Mouse (Mus musculus) kidney, adult 11 months (tissue): Measurements from ENCODE around the gene Tnni3k.
"Not testable (repeated sequence)": the region's sequence is repeated elsewhere in the genome, so short reads cannot be mapped to it uniquely, and the experiment has no call there.

ENCODE experiments used
- DNase-seq: peaks from one replicate; pipeline ENCODE4 v3.0.0; 2022

Gene Tnni3k

DNA sequence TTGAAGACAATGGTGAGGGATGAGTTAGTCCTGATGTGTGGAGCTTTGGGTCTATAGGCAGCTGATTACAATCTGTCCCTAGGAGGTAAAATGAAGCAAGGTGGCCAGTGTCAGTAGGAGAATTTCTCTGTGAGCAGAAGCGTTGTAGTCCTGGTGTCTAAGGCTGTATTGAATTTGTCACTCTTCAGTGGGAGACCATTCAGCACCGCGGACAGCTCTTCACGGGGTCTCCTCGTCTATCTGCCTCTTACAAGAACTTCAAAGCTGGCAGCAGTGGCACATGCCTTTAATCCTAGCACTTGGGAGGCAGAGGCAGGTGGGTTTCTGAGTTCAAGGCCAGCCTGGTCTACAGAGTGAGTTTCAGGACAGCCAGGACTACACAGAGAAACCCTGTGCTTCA is 235.5 kb downstream of the Tnni3k start:
- DNase-seq = not testable (repeated sequence)

- DNase-seq = peak; percentile 12
Observed at GRCm38 (mm10) chr3:154817732-154818131, 237.5 kb downstream of the Tnni3k start.

DNA sequence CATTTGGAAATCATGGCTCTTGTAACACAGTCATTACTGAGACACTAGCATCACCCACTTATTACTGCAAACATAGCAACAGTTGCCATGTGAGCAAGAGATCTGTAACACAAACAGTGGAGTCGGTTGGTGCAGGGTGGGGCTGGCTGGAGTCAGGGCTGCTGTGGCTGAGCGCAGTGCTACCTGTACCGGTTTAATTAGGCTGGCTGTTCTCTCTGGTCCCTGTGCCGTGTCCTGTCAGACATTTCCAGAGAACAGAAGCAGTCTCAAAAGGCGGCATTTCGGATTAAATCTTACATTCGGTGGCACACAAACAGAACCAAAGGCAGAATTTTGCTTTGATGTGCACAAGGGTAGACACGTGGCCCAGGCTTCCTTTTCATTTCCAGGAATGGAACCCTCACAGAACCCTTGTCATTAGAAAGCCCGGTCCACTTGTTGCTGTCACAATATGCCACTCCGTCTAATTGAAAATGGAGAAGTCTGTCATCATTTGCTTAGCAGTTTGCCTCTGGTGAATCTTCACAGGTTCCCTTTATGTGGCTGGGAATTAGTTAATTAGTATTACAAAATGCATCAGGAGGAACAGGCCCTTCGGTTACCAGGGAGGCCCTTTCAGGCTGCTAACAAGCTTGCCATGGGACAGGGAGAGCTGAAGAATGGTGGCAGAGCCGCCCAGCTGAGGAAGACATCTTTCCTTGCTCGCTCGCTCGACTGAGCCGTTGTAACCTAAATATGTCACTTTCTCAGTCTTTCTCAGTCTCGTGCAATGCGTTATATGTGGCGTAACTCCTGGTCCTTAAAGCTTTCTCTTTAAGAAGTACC is 238.2 kb downstream of the Tnni3k start:
- DNase-seq = no peak

GRCm38 (mm10) chr3:154816231-154816630 is 239.0 kb downstream of the Tnni3k start:
- DNase-seq = no peak

- no peak for DNase-seq
Observed at GRCm38 (mm10) chr3:154815606-154816005, 239.6 kb downstream of the Tnni3k start.

GRCm38 (mm10) chr3:154812893-154813292 is 242.3 kb downstream of the Tnni3k start:
- no peak for DNase-seq

GRCm38 (mm10) chr3:154811833-154812232 is 243.4 kb downstream of the Tnni3k start:
- no peak for DNase-seq

DNA sequence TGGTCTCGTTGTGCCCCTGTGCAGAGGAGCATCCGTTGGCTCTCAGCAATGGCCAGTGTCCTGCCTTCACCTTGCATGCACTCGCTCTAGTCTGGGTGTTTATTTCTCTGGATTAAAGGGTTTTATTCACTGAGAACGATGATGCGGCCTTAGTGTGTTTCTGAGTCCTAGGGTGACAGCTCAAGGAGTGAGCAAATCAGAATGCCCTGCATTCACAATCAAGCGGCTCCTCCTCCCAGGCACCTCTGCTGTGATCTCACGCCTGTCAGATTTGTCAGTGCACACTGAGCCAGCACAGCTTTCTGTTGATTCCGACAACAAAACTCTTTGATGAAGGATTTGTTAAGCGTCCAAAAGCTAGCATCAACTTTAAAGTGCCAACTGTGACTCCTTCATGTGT is 243.9 kb downstream of the Tnni3k start:
- DNase-seq = no peak

DNA sequence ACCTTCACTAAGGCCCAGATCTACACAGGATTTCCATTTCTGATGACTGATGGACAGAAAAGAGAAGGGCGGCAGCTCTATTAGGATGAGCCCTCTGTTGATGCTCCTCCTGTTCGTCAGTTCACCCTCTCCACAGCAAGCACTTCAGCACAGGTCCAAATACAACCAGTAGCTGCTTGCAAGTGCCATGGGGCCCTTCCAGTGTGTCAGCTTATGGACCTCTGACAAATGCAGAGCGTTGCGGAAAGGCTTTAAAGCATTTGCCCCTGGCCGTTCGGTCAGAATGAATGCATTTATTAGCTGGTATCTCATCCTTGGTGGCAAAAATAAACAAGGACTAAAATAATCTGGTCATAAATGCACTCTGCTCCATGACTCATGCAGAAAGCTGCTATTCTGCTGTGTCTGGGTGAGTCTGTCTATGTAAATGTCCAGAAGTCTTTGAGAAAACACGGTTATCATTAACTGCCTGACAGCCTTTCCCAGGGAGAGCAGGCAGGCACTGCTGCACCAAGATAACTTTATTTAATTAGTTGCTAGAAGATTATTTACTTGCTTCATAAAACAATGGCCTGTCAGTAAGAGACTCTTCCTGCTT is 244.8 kb downstream of the Tnni3k start:
- no peak for DNase-seq

DNA sequence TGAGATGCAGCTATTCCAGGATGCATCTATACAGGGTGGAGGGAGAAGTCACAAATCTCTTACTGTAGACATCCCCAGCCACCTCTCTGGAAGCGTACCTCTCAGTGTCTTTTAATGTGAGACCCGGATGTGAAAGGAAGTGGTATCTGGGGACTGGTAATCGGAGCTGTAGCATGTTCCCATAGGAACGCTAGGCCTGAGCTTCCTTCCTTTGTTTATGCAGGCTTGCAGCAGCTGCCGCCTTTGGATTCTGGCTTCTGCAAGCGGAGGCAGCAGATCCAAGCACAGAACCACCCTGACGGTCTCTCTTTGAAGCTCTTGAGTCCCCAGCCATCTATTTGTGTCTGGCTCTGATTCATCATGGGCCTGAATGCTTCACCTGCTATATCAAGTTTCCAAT is 248.6 kb downstream of the Tnni3k start:
- no peak for DNase-seq

DNA sequence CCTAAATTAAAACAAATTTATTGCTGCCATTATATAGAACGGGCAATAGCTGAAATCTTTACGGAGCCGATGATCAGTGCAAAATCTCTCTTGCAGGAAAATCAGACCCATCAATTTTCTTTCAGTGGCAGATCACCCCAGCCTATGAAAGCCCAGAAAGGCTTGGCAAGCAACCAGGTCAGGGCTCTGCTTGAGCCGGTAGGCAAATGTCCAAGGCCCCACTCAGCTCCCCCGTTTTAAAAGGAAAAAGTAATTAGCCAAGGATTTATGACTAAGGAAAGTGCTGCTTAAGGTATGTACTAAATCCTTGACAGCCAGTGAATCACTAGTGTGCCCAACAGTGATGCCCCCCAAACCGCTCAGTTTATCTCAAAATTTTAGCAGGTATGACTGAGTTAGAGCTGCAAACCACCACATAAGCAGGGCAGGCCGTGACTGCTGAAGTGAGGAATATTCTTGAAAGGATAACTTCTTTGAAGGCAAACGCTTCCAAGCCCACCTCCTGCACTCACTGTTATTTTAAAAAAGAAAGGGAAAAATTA is 254.2 kb downstream of the Tnni3k start:
- peak; percentile 21 for DNase-seq

DNA sequence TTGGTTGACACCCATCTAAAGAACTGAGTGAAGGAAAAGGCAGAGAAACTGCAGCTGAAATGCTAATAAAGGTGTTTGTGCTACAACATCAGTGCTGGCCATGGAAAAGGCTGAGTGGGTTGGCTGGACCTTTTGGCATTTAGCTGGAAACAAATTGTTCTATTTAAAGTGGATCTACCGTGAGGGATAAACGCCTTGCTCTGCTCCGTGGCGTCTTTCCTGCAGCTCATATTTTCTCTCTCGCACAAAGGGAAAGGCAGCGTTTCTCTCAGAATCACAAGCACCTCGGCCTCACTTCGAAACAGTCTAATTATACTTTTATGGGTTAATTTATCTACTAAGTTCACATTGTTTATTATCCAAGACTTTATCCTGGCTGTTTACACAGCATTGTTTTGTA is 254.8 kb downstream of the Tnni3k start:
- no peak for DNase-seq

DNA sequence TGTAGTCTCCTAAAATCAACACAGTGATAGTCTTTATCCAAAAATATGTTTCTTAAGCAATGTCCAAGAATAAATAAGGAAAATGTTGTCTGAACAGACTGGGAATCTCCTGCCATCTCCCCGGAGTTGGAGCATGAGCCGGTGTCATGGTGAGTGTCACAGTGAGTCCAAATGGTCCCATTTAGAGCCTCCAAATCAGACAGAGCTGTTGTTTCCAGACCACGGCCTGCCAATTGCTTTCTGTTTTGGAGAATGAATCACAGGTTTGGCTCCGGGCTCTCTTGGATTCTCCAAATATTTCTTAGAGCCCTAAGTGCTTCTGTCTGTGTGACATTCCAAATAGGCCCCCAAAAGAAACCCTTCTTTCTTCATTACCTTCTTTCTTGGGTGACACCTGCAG is 256.4 kb downstream of the Tnni3k start:
- no peak for DNase-seq

GRCm38 (mm10) chr3:154793571-154793970 is 261.6 kb downstream of the Tnni3k start:
- DNase-seq = no peak

DNA sequence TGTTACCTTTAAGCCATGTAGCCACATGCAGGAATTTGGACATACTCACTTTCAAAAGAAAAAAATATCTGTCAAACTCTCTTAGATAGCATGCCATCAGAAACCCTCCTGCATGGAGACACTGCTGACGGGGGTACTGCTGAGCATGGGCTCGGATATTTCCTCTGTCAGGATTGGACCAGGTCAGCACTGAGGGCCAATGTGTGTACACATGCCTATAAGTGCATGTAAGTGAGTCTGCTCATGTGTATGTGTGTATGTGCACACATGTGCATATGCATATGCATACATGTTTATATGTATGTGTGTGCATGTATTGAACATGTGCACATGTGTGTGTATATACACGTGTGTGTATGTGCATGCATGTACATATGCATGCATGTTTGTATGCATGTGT is 267.6 kb downstream of the Tnni3k start:
- DNase-seq = no peak

GRCm38 (mm10) chr3:154786354-154786753 is 268.9 kb downstream of the Tnni3k start:
- DNase-seq = no peak

- no peak for DNase-seq
Observed at GRCm38 (mm10) chr3:154778836-154779595, 276.2 kb downstream of the Tnni3k start.

GRCm38 (mm10) chr3:154771651-154772050 is 283.6 kb downstream of the Tnni3k start:
- DNase-seq = no peak

DNA sequence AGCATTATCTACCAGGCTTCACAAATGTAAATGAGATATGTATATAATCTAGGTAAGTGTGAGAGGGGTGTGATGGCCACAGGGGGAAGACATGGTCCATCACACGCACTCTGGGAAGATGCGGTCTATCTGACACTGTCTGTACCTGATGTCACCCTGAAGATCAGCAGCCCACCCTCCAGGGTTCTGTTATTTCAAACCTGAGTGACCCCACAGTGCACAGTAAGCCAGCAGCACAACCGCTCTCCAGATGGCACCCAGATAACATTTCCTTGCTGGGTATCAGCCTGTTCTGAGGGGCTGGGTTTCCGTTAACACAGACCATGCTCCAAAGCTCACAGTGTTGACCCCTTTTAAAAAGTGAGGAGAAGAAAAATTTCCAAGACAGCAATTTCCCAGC is 288.9 kb downstream of the Tnni3k start:
- no peak for DNase-seq

- DNase-seq = no peak
Observed at GRCm38 (mm10) chr3:154764115-154764514, 291.1 kb downstream of the Tnni3k start.

GRCm38 (mm10) chr3:154763374-154763773 is 291.8 kb downstream of the Tnni3k start:
- DNase-seq = no peak

DNA sequence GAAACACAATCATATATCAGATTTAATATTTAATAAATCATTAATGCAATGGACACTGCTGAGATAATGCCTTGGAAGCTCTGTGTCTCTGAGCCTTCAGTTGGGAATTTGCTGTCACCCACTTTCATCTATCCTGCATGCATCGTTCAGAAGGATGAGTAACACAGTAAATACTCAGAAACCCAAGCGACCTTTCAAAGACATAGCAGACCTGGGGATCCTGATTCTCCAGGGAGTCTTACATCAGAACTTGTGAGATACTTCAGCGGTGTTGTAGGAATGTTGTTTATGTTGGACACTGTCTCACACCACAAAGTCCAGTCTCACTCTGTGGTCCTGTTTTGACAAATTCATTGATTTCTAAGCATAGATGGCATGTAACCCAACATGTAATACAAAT is 294.1 kb downstream of the Tnni3k start:
- DNase-seq = no peak

DNA sequence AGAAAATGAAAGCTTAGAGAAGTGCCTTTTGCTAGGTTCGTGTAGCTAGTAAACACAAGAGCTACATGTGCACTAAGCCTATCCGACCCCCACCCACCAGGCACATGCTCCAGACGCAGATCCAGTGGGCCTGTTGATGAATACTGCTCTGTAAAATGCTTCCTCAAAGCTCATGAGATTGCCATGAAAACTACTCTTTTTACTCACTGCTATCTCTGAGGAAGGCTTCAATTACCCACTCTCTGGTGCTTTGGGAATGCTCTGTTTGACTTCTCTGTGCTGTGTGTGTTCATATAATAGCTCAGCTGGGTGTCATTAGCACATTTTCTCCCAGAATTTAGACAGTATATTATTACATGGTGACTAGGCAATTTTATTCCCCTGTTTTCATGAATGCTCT is 297.1 kb downstream of the Tnni3k start:
- no peak for DNase-seq

DNA sequence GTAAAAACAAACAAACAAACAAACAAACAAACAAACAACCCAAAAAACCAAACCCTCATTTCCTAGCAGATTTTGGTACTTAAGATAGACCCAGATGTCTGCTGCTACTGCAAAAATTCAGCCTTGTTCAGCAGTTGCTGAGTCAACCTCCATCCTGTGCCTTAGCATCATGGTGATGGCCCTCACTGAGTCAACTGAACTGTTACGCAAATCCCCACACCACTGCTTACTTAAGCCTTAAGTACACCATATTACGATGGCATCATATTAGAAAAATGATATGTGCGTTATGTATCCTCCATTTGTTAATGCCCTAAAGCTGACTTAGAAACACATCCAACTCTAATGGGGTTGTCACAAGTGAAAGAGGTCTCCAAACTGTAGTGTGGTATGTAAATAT is 300.0 kb downstream of the Tnni3k start:
- DNase-seq = no peak
